Mouse (Mus musculus): ENCODE measurements around the gene Foxs1. TPM values are rescaled to one million over a fixed set of nuclear protein-coding genes. Genes with fewer than 3 reads are reported as not detected.
A peak's percentile ranks its signal among the peaks of the same experiment; 100 is the strongest.

Foxs1 gene
- polyA plus RNA-seq, 1 experiment = 1.5 TPM

DNA sequence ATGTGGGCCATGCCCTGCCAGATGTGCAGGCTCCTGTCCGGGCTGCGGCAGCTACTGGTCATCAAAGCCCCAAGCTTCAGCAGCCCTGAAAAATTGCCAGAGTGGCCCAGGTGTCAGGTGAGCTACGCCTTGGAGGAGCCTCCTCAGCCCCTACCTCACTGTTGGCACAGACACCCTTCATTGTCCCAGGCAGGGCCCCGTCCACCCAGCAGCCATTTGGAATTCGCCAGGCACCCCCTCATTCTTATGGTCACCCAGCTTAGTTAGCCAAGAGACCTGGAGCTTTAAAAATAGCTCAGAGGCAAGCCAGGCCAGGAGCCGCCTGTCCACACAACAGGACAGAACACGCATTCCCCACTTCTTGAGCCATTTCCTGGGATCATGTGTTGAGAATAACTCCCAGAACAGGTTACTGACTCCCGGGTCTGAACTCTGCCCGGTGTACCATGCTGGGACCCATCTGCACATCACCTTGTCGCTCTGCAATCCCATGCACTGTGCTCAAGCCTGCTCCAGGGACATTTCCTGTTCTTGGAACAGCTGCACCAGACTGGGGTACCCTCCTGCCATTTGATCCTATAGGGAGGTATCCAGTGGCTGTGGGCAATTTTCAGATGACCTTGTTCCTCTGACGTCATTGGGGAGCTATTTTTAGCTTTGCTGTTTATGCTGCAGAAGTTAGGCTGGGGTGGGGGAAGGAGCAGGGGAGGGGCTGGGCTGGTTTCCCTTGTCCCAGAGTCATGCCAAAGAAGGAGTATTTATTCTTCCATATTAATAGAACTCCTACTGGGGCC lies 27.8 kb downstream of the Foxs1 start:
- DNase-seq (ENCODE audit: extremely low spot score in 1 of 2, low spot score in 1 of 2) = no peak

DNA sequence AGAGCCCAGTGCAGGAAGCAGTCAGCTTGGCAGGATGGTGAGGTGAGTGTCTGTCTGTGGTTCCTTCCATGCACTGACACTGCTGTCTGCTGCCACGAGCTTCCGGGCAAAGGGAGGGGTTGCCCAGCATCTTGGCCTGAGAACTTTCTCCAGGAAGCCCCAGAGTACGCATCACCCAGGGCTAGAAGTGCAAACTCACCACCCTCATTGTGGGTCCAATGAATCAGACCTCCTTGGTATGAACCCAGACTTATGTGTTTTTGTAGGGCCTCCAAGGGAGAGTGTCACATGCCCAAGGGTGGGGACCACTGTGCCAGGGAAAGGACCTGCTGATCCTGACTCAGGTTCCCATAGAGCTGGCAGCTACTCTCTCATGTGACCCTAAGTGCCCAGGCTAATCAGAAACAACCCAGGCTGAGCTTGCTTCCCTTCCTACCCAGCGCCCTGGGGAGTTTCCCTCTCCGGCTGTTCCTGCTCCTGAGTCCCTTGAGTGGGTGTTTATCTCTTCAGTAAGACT lies 28.8 kb downstream of the Foxs1 start:
- DNase-seq (ENCODE audit: extremely low spot score in 1 of 2, low spot score in 1 of 2) = peak in 1 of 2 experiments; percentile 34

GRCm38 (mm10) chr2:152903586-152903985 lies 29.4 kb downstream of the Foxs1 start:
- no peak for DNase-seq (ENCODE audit: extremely low spot score in 1 of 2, low spot score in 1 of 2)

GRCm38 (mm10) chr2:152902658-152903057 lies 30.4 kb downstream of the Foxs1 start:
- DNase-seq (ENCODE audit: extremely low spot score in 1 of 2, low spot score in 1 of 2) = no peak

DNA sequence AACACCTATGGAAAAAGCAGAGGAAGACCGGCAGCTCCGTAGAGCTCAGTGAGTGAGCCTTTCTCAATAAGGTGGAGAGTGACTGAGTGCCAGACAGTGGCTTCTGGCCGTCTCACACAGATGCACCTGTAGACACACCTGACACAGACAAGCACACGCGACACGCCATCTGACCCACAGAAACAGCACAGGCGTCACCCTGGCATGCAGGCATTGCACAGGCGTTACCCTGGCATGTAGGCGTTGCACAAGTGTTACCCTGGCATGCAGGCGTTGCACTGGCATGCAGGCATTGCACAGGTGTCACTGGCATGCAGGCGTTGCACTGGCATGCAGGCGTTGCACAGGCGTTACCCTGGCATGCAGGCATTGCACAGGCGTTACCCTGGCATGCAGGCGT lies 31.7 kb downstream of the Foxs1 start:
- DNase-seq (ENCODE audit: extremely low spot score in 1 of 2, low spot score in 1 of 2) = no peak

DNA sequence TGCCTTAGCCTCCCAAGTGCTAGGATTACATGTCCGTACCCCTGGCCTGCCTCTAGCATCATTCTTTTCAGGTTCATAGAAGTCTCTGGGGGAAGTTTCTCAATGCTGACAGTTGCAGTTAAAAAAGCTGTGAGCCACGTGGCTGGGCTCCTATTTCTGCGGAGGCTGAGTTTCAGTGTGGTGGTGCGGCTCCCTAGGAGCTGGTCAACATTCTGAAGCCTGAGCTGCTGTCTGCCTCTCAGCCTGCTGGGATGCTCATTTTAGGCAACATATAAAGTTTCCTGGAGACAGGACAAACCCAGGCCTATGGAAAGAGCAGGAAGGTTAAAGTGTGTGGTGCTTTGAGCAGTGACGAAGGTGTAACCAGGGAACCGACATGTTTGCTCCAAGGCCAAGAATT lies 34.0 kb downstream of the Foxs1 start:
- peak in 1 of 2 experiments; percentile 17 for DNase-seq (ENCODE audit: extremely low spot score in 1 of 2, low spot score in 1 of 2)

DNA sequence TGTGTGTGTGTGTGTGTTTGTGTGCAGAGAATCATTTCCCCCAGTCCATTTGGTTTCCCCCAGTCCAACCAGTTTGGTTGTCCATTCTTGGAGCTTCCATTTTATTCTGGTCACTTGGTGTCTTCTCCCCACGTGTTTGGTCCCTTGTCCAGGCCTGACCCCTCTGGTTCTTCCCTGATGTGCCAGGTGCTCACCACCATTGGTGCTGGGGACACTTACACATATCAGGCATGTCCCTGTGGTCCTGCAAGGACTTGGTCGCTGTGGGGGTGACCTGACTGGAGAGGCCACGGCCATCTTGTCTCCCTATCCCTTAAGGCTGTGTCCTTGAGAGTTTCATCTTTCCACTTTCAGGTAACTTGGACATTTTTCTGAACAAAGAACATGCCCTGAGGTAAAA lies 36.1 kb downstream of the Foxs1 start:
- DNase-seq (ENCODE audit: extremely low spot score in 1 of 2, low spot score in 1 of 2) = no peak

DNA sequence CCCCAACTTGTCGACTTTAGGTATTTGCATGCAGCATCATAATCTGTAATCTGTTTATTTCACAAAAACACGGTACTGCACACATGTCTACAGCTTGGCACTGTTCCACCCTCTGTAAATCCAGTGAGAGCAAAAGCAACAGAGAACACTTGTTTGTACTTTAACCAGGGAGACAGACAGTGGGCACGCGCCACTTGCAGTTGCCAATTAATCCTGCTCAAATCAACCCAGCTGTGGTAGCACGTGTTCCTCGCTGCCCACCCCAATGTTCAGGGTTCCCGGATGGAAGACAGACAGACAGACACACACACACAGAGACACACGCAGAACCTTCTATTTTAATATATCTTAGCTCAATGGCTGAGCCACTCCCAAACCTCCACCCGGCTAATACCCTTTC lies 37.2 kb downstream of the Foxs1 start:
- DNase-seq (ENCODE audit: extremely low spot score in 1 of 2, low spot score in 1 of 2) = no peak

DNA sequence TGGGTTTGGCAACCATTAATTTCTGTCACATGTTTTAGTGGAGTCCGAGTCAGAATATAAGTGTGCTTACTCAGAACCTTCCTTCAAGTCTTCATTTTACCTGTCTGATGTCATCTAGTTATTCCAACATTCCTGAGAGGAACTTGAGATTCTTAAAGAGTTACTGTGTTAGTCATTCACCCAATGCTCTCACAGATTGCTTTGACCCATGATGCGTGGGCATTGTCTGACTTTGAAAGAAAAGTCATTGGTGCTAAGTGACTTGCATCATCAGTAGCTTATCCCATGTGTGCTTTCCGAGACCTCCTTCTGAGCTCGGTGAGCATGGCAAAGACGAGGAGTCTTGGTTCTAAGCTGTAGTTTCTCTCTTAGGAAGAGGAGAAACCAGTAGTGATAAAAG lies 44.2 kb downstream of the Foxs1 start:
- DNase-seq (ENCODE audit: extremely low spot score in 1 of 2, low spot score in 1 of 2) = no peak

- no peak for DNase-seq (ENCODE audit: extremely low spot score in 1 of 2, low spot score in 1 of 2)
These were observed 45.8 kb downstream of the Foxs1 start for GRCm38 (mm10) chr2:152887230-152887629.

DNA sequence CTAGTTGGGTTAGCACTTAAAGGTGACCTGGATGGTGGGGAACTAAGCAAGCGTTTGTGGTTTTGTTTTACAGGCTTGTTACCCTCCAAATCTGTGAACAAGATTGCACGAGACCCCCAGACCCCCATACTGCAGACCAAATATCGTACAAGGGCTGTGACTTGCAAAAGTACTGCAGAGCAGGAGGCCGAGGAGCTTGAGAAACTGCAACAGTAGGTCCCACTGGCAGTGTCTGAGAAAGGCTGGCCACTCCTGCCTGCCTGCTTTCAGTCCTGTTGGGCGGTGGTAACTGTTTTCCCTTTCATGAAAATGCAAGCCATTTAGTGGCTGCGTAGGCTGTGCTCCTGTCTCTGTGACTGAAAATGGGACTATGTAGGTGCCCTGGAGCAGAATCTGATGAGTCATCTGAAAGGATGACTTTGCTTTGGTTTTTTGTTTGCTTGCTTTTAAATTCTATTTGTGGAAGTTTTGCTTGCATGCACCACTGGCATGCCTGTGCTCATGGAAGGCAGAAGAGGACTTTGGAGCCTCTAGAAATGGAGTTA lies 48.8 kb downstream of the Foxs1 start:
- peak; percentile 64 to 75 for DNase-seq (ENCODE audit: extremely low spot score in 1 of 2, low spot score in 1 of 2)

Other genes with a start within 250 kb of the Foxs1 start
- 18.9 and 19.0 TPM in 2 replicates for gene Mcts2, start 246.2 kb downstream of the Foxs1 start, polyA plus RNA-seq (2012; rRNA removed)
- 81.5 and 93.8 TPM in 2 replicates for gene Id1, start 197.0 kb downstream of the Foxs1 start, polyA plus RNA-seq (2012; rRNA removed)
- 6.9 and 7.6 TPM in 2 replicates for gene Cox4i2, start 179.0 kb downstream of the Foxs1 start, polyA plus RNA-seq (2012; rRNA removed)
- 91.7 and 91.8 TPM in 2 replicates for gene Bcl2l1, start 101.5 kb downstream of the Foxs1 start, polyA plus RNA-seq (2012; rRNA removed)
- gene Tpx2, start 85.2 kb downstream of the Foxs1 start, polyA plus RNA-seq (2012; rRNA removed) = 1.6 and 1.7 TPM in 2 replicates
- not detected in 2 replicates for gene Mylk2, start 21.9 kb downstream of the Foxs1 start, polyA plus RNA-seq (2012; rRNA removed)
- 30.1 and 34.9 TPM in 2 replicates for gene Dusp15, start 18.5 kb upstream of the Foxs1 start, polyA plus RNA-seq (2012; rRNA removed)
- gene Ttll9, start 29.3 kb upstream of the Foxs1 start, polyA plus RNA-seq (2012; rRNA removed) = 1.6 and 1.9 TPM in 2 replicates
- gene Pdrg1, start 82.2 kb upstream of the Foxs1 start, polyA plus RNA-seq (2012; rRNA removed) = 86.3 and 86.6 TPM in 2 replicates
- gene Xkr7, start 98.6 kb upstream of the Foxs1 start, polyA plus RNA-seq (2012; rRNA removed) = 1.5 and 1.8 TPM in 2 replicates
- gene Ccm2l, start 132.7 kb upstream of the Foxs1 start, polyA plus RNA-seq (2012; rRNA removed) = 12.2 and 16.4 TPM in 2 replicates
- gene Hck, start 175.3 kb upstream of the Foxs1 start, polyA plus RNA-seq (2012; rRNA removed) = 2.2 and 2.9 TPM in 2 replicates
- gene Tm9sf4, start 228.1 kb upstream of the Foxs1 start, polyA plus RNA-seq (2012; rRNA removed) = 69.2 and 70.6 TPM in 2 replicates

Measured in frontal cortex, adult 2 months (tissue).